Mouse (Mus musculus) kidney, postnatal 10 days (tissue): ENCODE measurements at regions not wholly inside any gene's neighbourhood (a gene's known extent, or its start where the extent isn't known, plus 50 kb on each side); places are given as distances from the start of the nearest gene placed in this dataset.
A peak's percentile ranks its signal among the peaks of the same experiment; 100 is the strongest.
"Not testable (repeated sequence)": the region's sequence is repeated elsewhere in the genome, so short reads cannot be mapped to it uniquely, and the experiment has no call there.

Experiments used
- DNase-seq: peaks from one replicate; pipeline ENCODE4 v3.0.0; 2021; ENCODE audit warnings: mixed read lengths

- DNase-seq: no peak
Measured at GRCm38 (mm10) chr8:126081279-126081678, 86.3 kb downstream of the Kcnk1 start.

DNA sequence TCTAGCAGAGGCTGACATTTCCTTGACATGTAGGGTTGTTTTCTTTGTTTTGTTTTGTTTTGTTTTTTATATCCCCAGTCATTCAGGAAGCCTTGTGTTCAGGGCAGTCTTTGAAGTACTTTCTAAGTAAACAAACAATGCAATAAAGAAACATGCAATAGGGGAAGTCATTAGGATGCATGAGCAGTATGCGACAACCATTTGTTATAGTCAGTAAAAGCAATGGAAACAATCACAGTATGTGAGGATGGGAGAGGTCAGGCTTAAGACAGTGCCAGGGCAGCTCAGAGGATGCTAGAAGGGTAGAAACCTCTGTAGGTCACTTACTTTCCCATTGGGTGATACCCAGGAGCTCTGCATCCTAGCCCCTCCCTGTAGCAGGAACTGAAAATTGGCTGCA lies 87.9 kb downstream of the Kcnk1 start:
- no peak for DNase-seq

- no peak for DNase-seq
Measured at GRCm38 (mm10) chr8:126090772-126091171, 95.8 kb downstream of the Kcnk1 start.

DNA sequence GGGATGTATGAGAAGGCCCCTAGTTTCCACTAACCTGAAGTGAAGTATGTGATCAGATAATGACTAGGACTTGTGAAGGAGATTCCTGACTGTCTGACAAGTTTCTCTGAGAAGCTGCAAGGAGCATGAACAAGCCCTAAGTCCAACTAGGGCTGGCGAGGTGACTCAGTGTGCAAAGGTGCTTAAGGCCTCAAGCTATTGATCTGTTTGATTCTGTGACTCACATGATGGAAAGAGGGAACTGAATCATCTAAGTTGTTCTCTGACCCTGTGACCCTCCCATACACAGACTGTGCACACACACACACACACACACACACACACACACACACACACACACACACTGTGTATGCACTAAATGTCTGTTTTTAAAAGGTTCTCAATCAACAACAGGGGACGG lies 99.0 kb downstream of the Kcnk1 start:
- no peak for DNase-seq

- DNase-seq: no peak
Measured at GRCm38 (mm10) chr8:126096056-126096455, 101.1 kb downstream of the Kcnk1 start.

- no peak for DNase-seq
Measured at GRCm38 (mm10) chr8:126096636-126097170, 101.7 kb downstream of the Kcnk1 start.

GRCm38 (mm10) chr8:126098886-126099285 lies 103.9 kb downstream of the Kcnk1 start:
- DNase-seq: no peak

GRCm38 (mm10) chr8:126099889-126100288 lies 104.9 kb downstream of the Kcnk1 start:
- no peak for DNase-seq

DNA sequence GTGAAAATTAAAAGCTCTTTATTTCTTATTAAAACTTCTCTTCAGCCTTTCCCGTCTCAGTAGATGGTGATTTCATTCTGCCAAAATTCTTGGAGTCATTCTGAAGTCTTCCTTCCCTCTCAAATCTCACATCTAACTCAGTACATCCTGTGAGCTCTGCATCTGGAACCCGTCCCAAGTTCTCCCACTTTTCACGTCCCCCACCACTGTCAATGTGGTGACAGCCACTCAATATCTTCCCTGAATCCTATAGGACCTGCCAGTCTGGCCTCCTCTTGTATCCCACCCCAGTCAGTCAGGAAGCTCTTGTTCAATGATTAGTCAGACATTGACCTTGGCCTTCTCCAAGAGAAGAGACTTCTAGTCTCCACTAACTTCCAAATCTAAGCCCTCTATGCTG lies 110.1 kb downstream of the Kcnk1 start:
- DNase-seq: no peak

GRCm38 (mm10) chr8:126126041-126126440 lies 131.1 kb downstream of the Kcnk1 start:
- no peak for DNase-seq

DNA sequence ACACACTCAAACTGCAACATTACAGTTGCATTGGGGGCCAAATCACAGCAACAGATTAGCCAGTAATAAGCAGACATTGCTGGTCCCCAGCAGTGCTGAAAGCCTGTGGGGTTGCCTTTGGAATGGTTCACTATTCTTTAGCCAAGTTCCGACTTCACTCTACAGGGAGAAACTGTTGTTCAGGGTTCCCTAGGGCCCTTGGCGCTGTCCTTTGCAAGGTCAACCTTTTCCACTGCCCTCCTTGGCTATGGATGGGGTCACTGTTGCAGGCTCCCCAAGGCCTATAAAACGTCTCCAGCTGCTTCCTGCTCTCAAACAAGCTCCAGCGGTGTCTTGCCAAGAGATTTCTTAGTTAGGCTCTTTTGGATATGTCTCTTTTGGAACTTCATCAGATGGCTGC lies 137.1 kb downstream of the Kcnk1 start:
- peak; percentile 77 for DNase-seq

DNA sequence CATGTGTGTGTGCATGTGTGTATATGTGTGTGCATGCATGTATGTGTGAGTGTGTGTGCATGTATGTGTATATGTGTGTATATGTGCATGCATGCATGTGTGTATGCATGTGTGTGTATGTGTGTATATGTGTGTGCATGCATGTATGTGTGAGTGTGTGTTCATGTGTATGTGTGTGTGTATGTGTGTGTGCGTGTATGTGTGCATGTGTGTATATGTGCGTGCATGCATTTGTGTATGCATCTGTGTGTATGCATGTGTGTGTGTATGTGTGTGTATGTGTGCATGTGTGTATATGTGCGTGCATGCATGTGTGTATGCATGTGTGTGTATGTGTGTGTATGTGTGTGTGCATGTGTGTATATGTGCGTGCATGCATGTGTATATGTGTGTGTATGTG lies 137.9 kb downstream of the Kcnk1 start:
- not testable (repeated sequence) for DNase-seq

- DNase-seq: peak; percentile 17
Measured at GRCm38 (mm10) chr8:126135100-126135499, 140.1 kb downstream of the Kcnk1 start.

GRCm38 (mm10) chr8:126135573-126135972 lies 140.6 kb downstream of the Kcnk1 start:
- no peak for DNase-seq

GRCm38 (mm10) chr8:126136946-126137345 lies 142.0 kb downstream of the Kcnk1 start:
- no peak for DNase-seq

- no peak for DNase-seq
Measured at GRCm38 (mm10) chr8:126137452-126137851, 142.5 kb downstream of the Kcnk1 start.

DNA sequence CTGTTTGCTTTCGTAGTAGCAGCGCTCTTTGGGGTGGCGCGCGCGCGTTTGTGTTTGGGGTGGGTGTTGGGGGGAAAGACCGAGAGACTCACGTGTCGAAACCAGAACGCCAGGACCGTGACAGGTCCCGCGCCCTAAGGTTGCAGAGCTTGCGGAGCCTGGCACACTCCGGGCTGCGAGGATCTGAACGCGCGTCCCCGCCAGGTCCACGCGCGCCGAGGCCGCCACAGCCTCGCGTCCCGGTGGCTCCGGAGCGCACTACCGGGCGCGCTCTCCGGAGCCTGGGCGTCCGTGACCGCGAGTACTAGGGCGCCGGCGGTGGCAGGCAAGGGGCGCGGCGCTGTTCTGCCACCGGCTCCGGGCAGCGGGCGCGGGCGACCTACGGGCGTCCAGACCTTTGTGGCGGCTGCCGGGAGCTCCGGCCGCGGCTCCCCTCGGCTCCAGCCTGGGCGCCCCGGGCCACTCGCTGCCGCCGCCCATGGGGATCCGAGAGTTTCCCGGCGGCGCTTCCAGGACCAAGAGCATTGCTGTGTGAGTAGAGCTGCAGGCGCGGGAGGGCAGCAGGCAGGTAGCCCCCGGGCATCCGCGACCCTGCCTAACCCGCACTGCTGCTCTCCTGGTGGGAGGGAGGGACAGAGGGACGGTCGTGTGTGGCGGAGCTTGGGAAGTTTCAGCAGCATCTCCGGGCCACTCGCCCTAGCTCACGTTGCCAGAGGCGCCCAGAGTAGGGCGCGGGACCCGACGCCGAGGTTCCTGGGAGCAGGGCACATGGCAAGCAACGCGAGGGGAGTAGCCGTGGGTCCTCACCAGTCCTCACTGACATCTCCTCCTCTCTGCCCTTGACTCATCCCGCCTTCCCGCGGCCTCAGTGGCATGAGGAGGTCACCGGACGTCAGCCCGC lies 143.9 kb downstream of the Kcnk1 start:
- peak; percentile 56 for DNase-seq

GRCm38 (mm10) chr8:126139546-126139870 lies 144.5 kb downstream of the Kcnk1 start:
- DNase-seq: no peak

DNA sequence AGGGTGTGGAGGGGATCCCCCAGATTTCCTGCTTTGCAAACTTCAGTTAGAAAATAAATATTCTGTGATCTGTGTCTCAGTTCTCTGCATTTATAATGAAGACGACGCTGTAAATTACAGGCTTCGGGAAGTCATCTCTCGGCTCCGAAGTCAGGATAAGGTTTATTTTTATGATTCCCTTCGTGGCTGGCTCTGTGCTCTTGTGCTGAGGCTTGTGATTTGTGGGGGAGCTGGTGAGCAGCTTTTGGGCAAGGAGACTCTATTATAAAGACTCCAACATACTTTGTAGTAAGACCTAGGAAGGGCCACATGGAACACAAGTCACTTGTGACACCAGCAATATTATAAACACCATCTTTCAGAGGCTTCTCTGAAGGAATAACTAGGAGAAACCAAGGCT lies 146.0 kb downstream of the Kcnk1 start:
- DNase-seq: no peak

- DNase-seq: no peak
Measured at GRCm38 (mm10) chr8:126151527-126151926, 146.8 kb upstream of the Slc35f3 start.

- no peak for DNase-seq
Measured at GRCm38 (mm10) chr8:126153955-126154354, 144.4 kb upstream of the Slc35f3 start.

DNA sequence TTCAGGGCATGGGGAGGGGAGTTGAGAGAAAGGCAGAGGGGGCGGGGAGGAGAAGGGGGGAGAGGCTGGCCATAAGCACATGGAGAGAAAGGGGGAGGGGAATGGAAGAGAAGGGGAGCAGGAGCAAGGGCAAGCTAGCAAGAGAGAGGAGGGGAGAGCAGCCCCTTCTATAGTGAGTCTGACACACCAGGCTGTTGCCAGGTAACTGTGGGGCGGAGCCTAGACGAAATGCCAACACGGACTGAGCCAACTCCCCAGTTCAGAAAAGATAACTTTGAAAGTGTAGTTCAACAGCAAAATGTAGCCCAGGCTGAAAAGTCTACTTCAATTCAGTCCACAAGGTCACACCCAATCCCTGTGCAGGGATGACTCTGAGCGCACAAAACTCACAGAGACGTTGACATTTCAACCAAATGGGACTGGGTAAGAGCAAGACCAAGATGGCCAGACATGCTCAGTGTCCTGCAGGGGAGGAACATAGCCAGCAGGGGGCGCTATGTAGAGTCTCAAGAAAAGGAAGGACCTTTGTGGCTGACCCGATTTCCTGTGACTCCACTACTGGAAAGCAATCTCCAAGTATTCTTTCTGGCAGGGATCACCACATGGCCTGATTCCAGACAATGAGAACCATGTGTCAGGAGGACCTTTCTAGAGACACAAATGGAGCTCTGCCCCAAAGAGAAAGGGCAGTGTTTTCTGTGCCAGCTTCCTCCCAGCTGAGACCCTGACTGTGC lies 140.7 kb upstream of the Slc35f3 start:
- peak; percentile 79 for DNase-seq

GRCm38 (mm10) chr8:126159485-126159884 lies 138.9 kb upstream of the Slc35f3 start:
- DNase-seq: no peak
